Mouse (Mus musculus) forebrain, embryonic 11.5 days (tissue): ENCODE measurements around the gene Gm14435. TPM values are rescaled to one million over a fixed set of nuclear protein-coding genes. Genes with fewer than 3 reads are reported as not detected.
"Not testable (repeated sequence)": the region's sequence is repeated elsewhere in the genome, so short reads cannot be mapped to it uniquely, and the experiment has no call there.

Experiments
- ATAC-seq: fragments of 200-750 bp; cut with Nextera tagmentation; replicated peaks from 2 replicates; pipeline ENCODE4 v1.8.0; 2017; ENCODE audit warnings: moderate TSS enrichment; ENCODE audit not compliant: low FRiP score
- DNase-seq: peaks from one replicate; pipeline ENCODE4 v3.0.0-alpha.2; 2017; ENCODE audit warnings: low spot score
- H3K27ac ChIP-seq: fragments of 300-500 bp; sonication (generic); 2 replicates; pipeline ENCODE4 v1.5.1; 2014; ENCODE audit warnings: low read depth, low read length
- H3K27me3 ChIP-seq: fragments of 300-500 bp; sonication (generic); 2 replicates; pipeline ENCODE4 v1.6.1; 2014; ENCODE audit warnings: mild to moderate bottlenecking, low read length, mixed read lengths; ENCODE audit not compliant: control insufficient read depth, insufficient read depth
- H3K36me3 ChIP-seq: fragments of 300-500 bp; sonication (generic); 2 replicates; pipeline ENCODE4 v1.6.1; 2014; ENCODE audit warnings: mild to moderate bottlenecking, low read length, moderate library complexity, mixed read lengths; ENCODE audit not compliant: control insufficient read depth, insufficient read depth
- H3K4me1 ChIP-seq: fragments of 300-500 bp; sonication (generic); replicated peaks from 2 replicates; pipeline ENCODE4 v1.6.1; 2014; ENCODE audit warnings: low read length, mixed read lengths; ENCODE audit not compliant: control insufficient read depth, insufficient read depth
- H3K4me2 ChIP-seq: fragments of 300-500 bp; sonication (generic); 2 replicates; pipeline ENCODE4 v1.6.1; 2014; ENCODE audit warnings: low read depth, mild to moderate bottlenecking, low read length, moderate library complexity, mixed read lengths; ENCODE audit not compliant: severe bottlenecking
- H3K4me3 ChIP-seq: fragments of 300-500 bp; sonication (generic); 2 replicates; pipeline ENCODE4 v1.5.1; 2014; ENCODE audit warnings: low read depth, low read length
- H3K9ac ChIP-seq: fragments of 300-500 bp; sonication (generic); 2 replicates; pipeline ENCODE4 v1.6.1; 2014; ENCODE audit warnings: low read length
- H3K9me3 ChIP-seq: fragments of 300-500 bp; sonication (generic); 2 replicates; pipeline ENCODE4 v1.6.1; 2016; ENCODE audit warnings: low read length, mixed read lengths; ENCODE audit not compliant: control insufficient read depth
- WGBS: fragments of 180-500 bp; shearing (Covaris S2); extraction: QIAGEN DNeasy Blood & Tissue Kit; methylation state at CpG from one replicate; pipeline ENCODE4 v1.1.7; 2014; 5-methylcytosine and 5-hydroxymethylcytosine counted together
- polyA plus RNA-seq: library from polyadenylated mRNA; unstranded; fragments of >200 nt; fragmentation: Nextera tagmentation; extraction: Ambion mirVana; gene quantifications from 2 replicates; pipeline ENCODE4 v1.2.1, GENCODE M21; 2014

Gm14435 gene
- polyA plus RNA-seq = 11.4 and 13.1 TPM in 2 replicates

GRCm38 (mm10) chr2:176423294-176423693 lies at the start of gene Gm14435:
Gene Gm14435 (plus strand): TSS chr2:176423594.
- not testable (repeated sequence) for H3K4me2 ChIP-seq

More at GRCm38 (mm10) chr2:176423294-176423693, at the start of gene Gm14435:
- not testable (repeated sequence) for H3K27me3 ChIP-seq, H3K4me3 ChIP-seq, DNase-seq, H3K9me3 ChIP-seq, ATAC-seq, H3K4me1 ChIP-seq, H3K27ac ChIP-seq, H3K9ac ChIP-seq, H3K36me3 ChIP-seq
- WGBS = no CpG with 5 or more reads among the region's 6 CpGs

Other genes starting within 250 kb of the Gm14435 start
- gene 2210418O10Rik, start 197.0 kb upstream of the Gm14435 start, polyA plus RNA-seq = 8.0 and 15.0 TPM in 2 replicates
- gene Gm11009, start 104.1 kb upstream of the Gm14435 start, polyA plus RNA-seq = not detected in 2 replicates
- 6.2 and 27.2 TPM in 2 replicates for gene Gm14434, start 63.2 kb downstream of the Gm14435 start, polyA plus RNA-seq
- gene Zfp967, start 97.5 kb downstream of the Gm14435 start, polyA plus RNA-seq = not detected in 2 replicates
- gene Gm14308, start 212.8 kb downstream of the Gm14435 start, polyA plus RNA-seq = 7.1 and 17.9 TPM in 2 replicates
- gene Zfp973, start 246.9 kb downstream of the Gm14435 start, polyA plus RNA-seq = 9.6 and 10.1 TPM in 2 replicates